Mouse (Mus musculus): ENCODE measurements around the gene Lin28b. TPM values are rescaled to one million over a fixed set of nuclear protein-coding genes. Genes with fewer than 3 reads are reported as not detected.

The Lin28b gene
- total RNA-seq, 2 experiments from 2014 or later = not detected

Other genes starting within 250 kb of the Lin28b start
- 10 to 100 TPM; 34.5 to 37.2 TPM for gene Bves, start 150.6 kb downstream of the Lin28b start, total RNA-seq (2021)
- gene Hace1, start 91.4 kb upstream of the Lin28b start, total RNA-seq (2021) = 1 to 10 TPM; 2.2 to 4.3 TPM

Measured in gastrocnemius, adult 18-20 months (tissue).